Mouse (Mus musculus) midbrain, embryonic 14.5 days (tissue): Measurements from ENCODE around the gene Hbq1b. TPM values are rescaled to one million over a fixed set of nuclear protein-coding genes. Genes with fewer than 3 reads are reported as not detected.

Source experiments
- ATAC-seq: fragments of 200-750 bp; cut with Nextera tagmentation; 2 replicates; pipeline ENCODE4 v1.8.0; 2017; ENCODE audit warnings: moderate number of reproducible peaks, moderate library complexity; ENCODE audit not compliant: low FRiP score, low TSS enrichment
- DNase-seq: peaks from one replicate; pipeline ENCODE4 v3.0.0-alpha.2; 2015
- H3K27ac ChIP-seq: fragments of 300-500 bp; sonication (generic); replicated peaks from 2 replicates; pipeline ENCODE4 v1.5.1; 2014; ENCODE audit warnings: mild to moderate bottlenecking, low read depth, low read length, moderate library complexity
- H3K27me3 ChIP-seq: fragments of 300-500 bp; sonication (generic); 2 replicates; pipeline ENCODE4 v1.6.1; 2014; ENCODE audit warnings: low read length, control low read depth, mixed read lengths; ENCODE audit not compliant: control insufficient read depth, insufficient read depth
- H3K36me3 ChIP-seq: fragments of 300-500 bp; sonication (generic); 2 replicates; pipeline ENCODE4 v1.6.1; 2014; ENCODE audit warnings: low read length, control low read depth; ENCODE audit not compliant: control insufficient read depth, insufficient read depth
- H3K4me1 ChIP-seq: fragments of 300-500 bp; sonication (generic); 2 replicates; pipeline ENCODE4 v1.6.1; 2014; ENCODE audit warnings: mild to moderate bottlenecking, antibody characterized with exemption, low read length, control low read depth; ENCODE audit not compliant: control insufficient read depth, insufficient read depth
- H3K4me2 ChIP-seq: fragments of 300-500 bp; sonication (generic); 2 replicates; pipeline ENCODE4 v1.6.1; 2014; ENCODE audit warnings: mild to moderate bottlenecking, low read length, moderate library complexity
- H3K4me3 ChIP-seq: fragments of 300-500 bp; sonication (generic); replicated peaks from 2 replicates; pipeline ENCODE4 v1.5.1; 2014; ENCODE audit warnings: low read depth, low read length
- H3K9ac ChIP-seq: fragments of 300-500 bp; sonication (generic); replicated peaks from 2 replicates; pipeline ENCODE4 v1.6.1; 2014; ENCODE audit warnings: mild to moderate bottlenecking, low read length, moderate library complexity
- H3K9me3 ChIP-seq: fragments of 300-500 bp; sonication (generic); 2 replicates; pipeline ENCODE4 v1.6.1; 2016; ENCODE audit warnings: low read length, control low read depth, mixed read lengths; ENCODE audit not compliant: control insufficient read depth
- WGBS: fragments of 180-500 bp; shearing (Covaris S2); extraction: QIAGEN DNeasy Blood & Tissue Kit; methylation state at CpG from one replicate; pipeline ENCODE4 v1.1.7; 2014; 5-methylcytosine and 5-hydroxymethylcytosine counted together
- polyA plus RNA-seq: library from polyadenylated mRNA; unstranded; fragments of >200 nt; fragmentation: Nextera tagmentation; extraction: Ambion mirVana; gene quantifications from 2 replicates; pipeline ENCODE4 v1.2.1, GENCODE M21; 2014

The Hbq1b gene
- polyA plus RNA-seq, 1 experiment from 2014 or later = not detected

GRCm38 (mm10) chr11:32300279-32301267, 13.8 kb downstream of the Hbq1b start:
- Histone ChIP-seq H3K27me3 (no peaks in the 10 kb centered on the region), H3K9ac (no peak overlapping the region), H3K9me3 (no peaks in the 10 kb centered on the region), H3K36me3 (no peaks in the 10 kb centered on the region), H3K4me3 (peak overlapping the region; percentile 21; the same call in 1 of the 2 replicates), H3K27ac (no peak overlapping the region), H3K4me1 (no peaks in the 10 kb centered on the region), H3K4me2 (peak overlapping the region; percentile 47)
- DNase-seq = peak; percentile 28
- WGBS = 53% methylated on average over 14 of the region's 17 CpGs
- ATAC-seq = no peak; the same call in 1 of the 2 replicates

DNA sequence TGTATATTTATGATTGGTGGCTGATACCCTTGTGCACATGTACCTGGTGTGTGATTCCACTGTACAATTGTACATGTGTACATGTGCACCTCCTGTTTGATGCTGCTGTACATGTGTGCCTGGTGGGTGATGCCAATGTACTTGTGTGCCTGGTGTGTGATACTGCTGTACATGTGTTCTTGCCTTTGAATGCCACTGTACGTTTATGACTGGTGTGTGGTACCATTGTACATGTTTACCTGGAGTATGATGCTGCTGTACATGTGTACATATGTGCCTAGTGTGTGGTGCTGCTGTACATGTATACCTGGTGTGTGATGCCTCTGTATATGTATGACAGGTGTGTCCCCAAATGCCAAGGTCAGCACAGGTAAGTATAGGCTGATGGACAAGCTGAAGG, 14.7 kb downstream of the Hbq1b start:
- Histone ChIP-seq H3K4me1 (no peaks in the 10 kb centered on the region), H3K27me3 (no peaks in the 10 kb centered on the region), H3K4me3 (no peak overlapping the region), H3K9me3 (no peaks in the 10 kb centered on the region), H3K9ac (no peak overlapping the region), H3K27ac (no peak overlapping the region), H3K4me2 (no peak overlapping the region), H3K36me3 (no peaks in the 10 kb centered on the region)
- 78% methylated on average over 1 of the region's 1 CpGs for WGBS
- ATAC-seq (no peak), DNase-seq (no peak)

- 58% methylated on average over 2 of the region's 2 CpGs for WGBS
- ATAC-seq = no peak
Measured at GRCm38 (mm10) chr11:32302824-32303419, 16.2 kb downstream of the Hbq1b start.

GRCm38 (mm10) chr11:32303455-32303854, 16.7 kb downstream of the Hbq1b start:
- 78% methylated on average over 1 of the region's 1 CpGs for WGBS
- H3K9me3 ChIP-seq = no peaks in the 10 kb centered on the region
- no peak overlapping the region for H3K27ac ChIP-seq

More at GRCm38 (mm10) chr11:32302824-32303419, 16.2 kb downstream of the Hbq1b start:
- no peak overlapping the region for H3K4me2 ChIP-seq
- DNase-seq = peak; percentile 29
- H3K36me3 ChIP-seq = no peaks in the 10 kb centered on the region
- no peaks in the 10 kb centered on the region for H3K27me3 ChIP-seq
- no peak overlapping the region for H3K9ac ChIP-seq
- H3K9me3 ChIP-seq = no peaks in the 10 kb centered on the region
- H3K4me3 ChIP-seq = no peak overlapping the region
- no peak overlapping the region for H3K27ac ChIP-seq
- no peaks in the 10 kb centered on the region for H3K4me1 ChIP-seq

DNA sequence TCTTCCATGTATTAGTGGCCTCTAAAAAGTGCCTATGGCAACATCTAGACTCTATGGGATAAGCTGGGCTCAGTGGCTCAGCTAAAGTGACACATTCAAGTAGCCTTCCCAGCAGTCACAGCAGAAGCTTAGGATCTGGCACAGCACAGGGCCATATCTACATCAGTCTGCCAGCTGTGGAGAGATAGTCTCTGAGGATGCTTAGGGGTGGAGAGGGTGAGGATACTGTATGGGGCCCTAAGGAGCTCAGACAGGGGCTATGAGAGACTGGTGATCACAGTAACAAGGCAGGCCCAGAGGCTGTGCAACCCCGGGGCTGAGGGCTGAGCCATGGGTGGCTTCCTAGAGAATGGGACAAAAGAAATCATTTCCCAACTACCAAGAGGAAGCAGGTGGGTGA, 20.2 kb downstream of the Hbq1b start:
- 81% methylated on average over 1 of the region's 1 CpGs for WGBS
- no peak for ATAC-seq
- Histone ChIP-seq H3K36me3 (no peaks in the 10 kb centered on the region), H3K4me3 (no peak overlapping the region), H3K27me3 (no peaks in the 10 kb centered on the region), H3K4me2 (no peak overlapping the region), H3K4me1 (no peaks in the 10 kb centered on the region), H3K27ac (no peak overlapping the region), H3K9me3 (no peaks in the 10 kb centered on the region), H3K9ac (no peak overlapping the region)
- no peak for DNase-seq

More at GRCm38 (mm10) chr11:32303455-32303854, 16.7 kb downstream of the Hbq1b start:
- H3K4me2 ChIP-seq = no peak overlapping the region
- no peak for ATAC-seq
- H3K9ac ChIP-seq = no peak overlapping the region
- no peaks in the 10 kb centered on the region for H3K36me3 ChIP-seq
- no peak for DNase-seq
- no peak overlapping the region for H3K4me3 ChIP-seq
- H3K27me3 ChIP-seq = no peaks in the 10 kb centered on the region
- H3K4me1 ChIP-seq = no peaks in the 10 kb centered on the region

DNA sequence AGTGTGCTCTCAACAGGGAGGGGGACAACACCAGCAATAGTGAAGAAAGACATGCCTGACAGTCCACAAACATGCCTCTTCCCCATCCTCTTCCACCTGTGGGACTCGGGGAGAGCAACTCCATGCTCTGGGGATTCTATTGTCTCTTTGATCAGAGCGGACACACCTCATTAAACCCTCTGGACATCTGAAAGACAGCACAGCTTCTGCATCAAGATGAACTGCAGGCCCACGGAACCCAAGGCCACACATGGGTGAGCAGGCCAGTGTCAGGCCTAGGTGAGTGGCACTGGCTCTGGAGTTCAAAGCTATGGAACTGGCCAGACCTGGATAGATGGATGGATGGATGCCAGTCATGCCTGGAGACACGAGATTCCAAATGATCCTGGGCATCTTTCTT, 22.7 kb downstream of the Hbq1b start:
- ATAC-seq (no peak), DNase-seq (no peak)
- no peaks in the 10 kb centered on the region for H3K4me1 ChIP-seq
- 14% methylated on average over 4 of the region's 4 CpGs for WGBS
- no peak overlapping the region for H3K27ac ChIP-seq
- no peaks in the 10 kb centered on the region for H3K27me3 ChIP-seq
- H3K4me3 ChIP-seq = no peak overlapping the region
- no peaks in the 10 kb centered on the region for H3K36me3 ChIP-seq
- no peak overlapping the region for H3K4me2 ChIP-seq
- H3K9ac ChIP-seq = no peak overlapping the region
- no peaks in the 10 kb centered on the region for H3K9me3 ChIP-seq

DNA sequence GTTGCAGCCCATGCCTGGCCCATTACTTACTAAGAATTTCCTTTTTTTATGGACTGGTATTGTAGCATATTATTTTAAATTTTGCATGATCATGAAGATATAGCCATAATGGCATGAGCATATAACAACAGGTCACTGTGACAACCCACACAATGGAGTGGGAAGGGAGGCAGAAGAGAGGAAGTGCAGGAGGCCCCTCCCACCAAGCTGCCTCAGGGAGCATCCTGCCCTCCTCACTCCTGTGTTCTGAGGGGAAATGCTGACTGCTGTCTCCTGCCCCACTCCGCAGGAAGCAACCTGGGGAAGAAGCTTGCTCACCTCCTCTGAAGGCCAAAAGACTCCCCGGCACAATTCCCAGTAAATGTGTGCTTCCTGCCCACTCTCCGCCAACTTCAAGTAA, 23.2 kb downstream of the Hbq1b start:
- DNase-seq (no peak), ATAC-seq (no peak)
- H3K4me3 ChIP-seq = no peak overlapping the region
- H3K4me1 ChIP-seq = no peaks in the 10 kb centered on the region
- H3K9me3 ChIP-seq = no peaks in the 10 kb centered on the region
- WGBS = 84% methylated on average over 3 of the region's 3 CpGs
- H3K36me3 ChIP-seq = no peaks in the 10 kb centered on the region
- H3K9ac ChIP-seq = no peak overlapping the region
- no peaks in the 10 kb centered on the region for H3K27me3 ChIP-seq
- no peak overlapping the region for H3K4me2 ChIP-seq
- no peak overlapping the region for H3K27ac ChIP-seq

GRCm38 (mm10) chr11:32316009-32316408, 29.2 kb downstream of the Hbq1b start:
- Histone ChIP-seq H3K36me3 (no peaks in the 10 kb centered on the region), H3K27me3 (no peaks in the 10 kb centered on the region), H3K4me3 (no peak overlapping the region), H3K9me3 (no peaks in the 10 kb centered on the region), H3K27ac (no peak overlapping the region), H3K4me1 (no peaks in the 10 kb centered on the region), H3K9ac (no peak overlapping the region), H3K4me2 (no peak overlapping the region)
- DNase-seq (no peak), ATAC-seq (no peak)
- 92% methylated on average over 3 of the region's 3 CpGs for WGBS
